Mouse (Mus musculus): ENCODE measurements at regions not wholly inside any gene's neighbourhood (a gene's known extent, or its start where the extent isn't known, plus 50 kb on each side); places are given as distances from the start of the nearest gene placed in this dataset.

GRCm38 (mm10) chr15:62421073-62421851 is 1423.7 kb downstream of the Gsdmc2 start:
- no peaks in the 10 kb centered on the region for H3K27me3 ChIP-seq (ENCODE audit: control insufficient read depth, insufficient read depth, low read length)
- no peak for ATAC-seq (ENCODE audit: insufficient number of reproducible peaks, low FRiP score, low TSS enrichment, low read depth)
- H3K4me1 ChIP-seq (ENCODE audit: control insufficient read depth, insufficient read depth, low read length), result no peaks in the 10 kb centered on the region
- no peak overlapping the region for H3K9ac ChIP-seq (ENCODE audit: low read length)
- no peaks in the 10 kb centered on the region for H3K9me3 ChIP-seq (ENCODE audit: control insufficient read depth, low read length)
- no peak overlapping the region for H3K27ac ChIP-seq (replicated peaks; ENCODE audit: low read depth, low read length)
- DNase-seq (ENCODE audit: low spot score), result no peak
- WGBS, result 94% methylated on average over 7 of the region's 7 CpGs
- no peak overlapping the region for H3K4me2 ChIP-seq (ENCODE audit: low read depth, severe bottlenecking)
- no peak overlapping the region for H3K4me3 ChIP-seq (ENCODE audit: low read depth, low read length)
- no peaks in the 10 kb centered on the region for H3K36me3 ChIP-seq (ENCODE audit: control insufficient read depth, insufficient read depth, low read length)

DNA sequence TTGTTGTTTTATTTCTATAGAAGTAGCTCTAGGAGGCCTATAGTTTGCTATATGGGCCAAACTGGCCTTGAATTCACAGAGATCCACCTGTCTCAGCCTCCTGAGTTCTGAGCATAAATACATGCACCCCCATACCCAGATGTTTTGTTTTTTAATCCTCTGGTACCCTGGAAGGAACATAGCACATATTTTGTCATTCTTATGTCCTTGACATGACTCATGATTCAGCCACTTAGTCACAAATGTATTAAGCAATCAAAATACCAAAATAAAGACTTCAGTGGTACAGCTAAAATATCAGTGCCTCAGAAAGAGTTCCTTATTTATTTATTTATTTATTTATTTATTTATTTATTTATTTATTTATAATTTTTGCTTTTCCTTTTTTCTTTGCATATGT is 1428.3 kb downstream of the Gsdmc2 start:
- Histone ChIP-seq H3K4me3 (ENCODE audit: low read depth, low read length) (no peak overlapping the region), H3K4me2 (ENCODE audit: low read depth, severe bottlenecking) (no peak overlapping the region), H3K36me3 (ENCODE audit: control insufficient read depth, insufficient read depth, low read length) (no peaks in the 10 kb centered on the region), H3K9ac (ENCODE audit: low read length) (no peak overlapping the region), H3K9me3 (ENCODE audit: control insufficient read depth, low read length) (no peaks in the 10 kb centered on the region), H3K27me3 (ENCODE audit: control insufficient read depth, insufficient read depth, low read length) (no peaks in the 10 kb centered on the region), H3K27ac (replicated peaks; ENCODE audit: low read depth, low read length) (no peak overlapping the region), H3K4me1 (ENCODE audit: control insufficient read depth, insufficient read depth, low read length) (no peaks in the 10 kb centered on the region)
- ATAC-seq (ENCODE audit: insufficient number of reproducible peaks, low FRiP score, low TSS enrichment, low read depth), result no peak
- no peak for DNase-seq (ENCODE audit: low spot score)

DNA sequence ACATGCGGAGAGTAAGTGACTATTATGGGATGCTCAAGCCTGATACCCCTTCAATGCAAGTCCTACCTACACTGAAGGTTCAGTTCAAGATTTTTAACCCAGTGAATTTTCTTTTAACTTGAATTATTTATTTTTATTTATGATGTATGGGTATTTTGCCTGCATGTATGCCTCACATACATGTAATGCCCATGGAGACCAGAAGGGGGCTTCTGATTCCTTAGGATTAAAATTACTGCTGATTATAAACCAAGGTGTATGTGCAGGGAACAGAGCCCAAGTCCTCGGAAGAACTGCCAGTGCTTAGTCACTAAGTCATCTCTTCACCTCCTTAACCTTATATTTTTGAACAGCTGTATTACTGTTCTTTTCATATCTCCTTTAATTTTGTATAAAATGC is 1431.3 kb downstream of the Gsdmc2 start:
- Histone ChIP-seq H3K9ac (ENCODE audit: low read length) (no peak overlapping the region), H3K36me3 (ENCODE audit: control insufficient read depth, insufficient read depth, low read length) (no peaks in the 10 kb centered on the region), H3K9me3 (ENCODE audit: control insufficient read depth, low read length) (no peaks in the 10 kb centered on the region), H3K27me3 (ENCODE audit: control insufficient read depth, insufficient read depth, low read length) (no peaks in the 10 kb centered on the region), H3K4me1 (ENCODE audit: control insufficient read depth, insufficient read depth, low read length) (no peaks in the 10 kb centered on the region), H3K27ac (replicated peaks; ENCODE audit: low read depth, low read length) (no peak overlapping the region), H3K4me2 (ENCODE audit: low read depth, severe bottlenecking) (no peak overlapping the region), H3K4me3 (ENCODE audit: low read depth, low read length) (no peak overlapping the region)
- no peak for DNase-seq (ENCODE audit: low spot score)
- 93% methylated on average over 2 of the region's 2 CpGs for WGBS
- no peak for ATAC-seq (ENCODE audit: insufficient number of reproducible peaks, low FRiP score, low TSS enrichment, low read depth)

GRCm38 (mm10) chr15:62402142-62402541 is 1442.8 kb downstream of the Gsdmc2 start:
- no peak overlapping the region for H3K4me3 ChIP-seq (ENCODE audit: low read depth, low read length)
- H3K27ac ChIP-seq (replicated peaks; ENCODE audit: low read depth, low read length), result no peak overlapping the region
- H3K36me3 ChIP-seq (ENCODE audit: control insufficient read depth, insufficient read depth, low read length), result no peaks in the 10 kb centered on the region
- no peaks in the 10 kb centered on the region for H3K4me1 ChIP-seq (ENCODE audit: control insufficient read depth, insufficient read depth, low read length)
- H3K9me3 ChIP-seq (ENCODE audit: control insufficient read depth, low read length), result no peaks in the 10 kb centered on the region
- H3K27me3 ChIP-seq (ENCODE audit: control insufficient read depth, insufficient read depth, low read length), result no peaks in the 10 kb centered on the region
- ATAC-seq (ENCODE audit: insufficient number of reproducible peaks, low FRiP score, low TSS enrichment, low read depth), result no peak
- no peak overlapping the region for H3K4me2 ChIP-seq (ENCODE audit: low read depth, severe bottlenecking)
- WGBS, result 70% methylated on average over 5 of the region's 5 CpGs
- no peak overlapping the region for H3K9ac ChIP-seq (ENCODE audit: low read length)
- DNase-seq (ENCODE audit: low spot score), result no peak

GRCm38 (mm10) chr15:62400984-62401609 is 1443.9 kb downstream of the Gsdmc2 start:
- ATAC-seq (ENCODE audit: insufficient number of reproducible peaks, low FRiP score, low TSS enrichment, low read depth) (no peak), DNase-seq (ENCODE audit: low spot score) (no peak)
- Histone ChIP-seq H3K27me3 (ENCODE audit: control insufficient read depth, insufficient read depth, low read length) (no peaks in the 10 kb centered on the region), H3K27ac (replicated peaks; ENCODE audit: low read depth, low read length) (no peak overlapping the region), H3K36me3 (ENCODE audit: control insufficient read depth, insufficient read depth, low read length) (no peaks in the 10 kb centered on the region), H3K4me2 (ENCODE audit: low read depth, severe bottlenecking) (no peak overlapping the region), H3K9ac (ENCODE audit: low read length) (no peak overlapping the region), H3K4me3 (ENCODE audit: low read depth, low read length) (no peak overlapping the region), H3K4me1 (ENCODE audit: control insufficient read depth, insufficient read depth, low read length) (no peaks in the 10 kb centered on the region), H3K9me3 (ENCODE audit: control insufficient read depth, low read length) (no peaks in the 10 kb centered on the region)
- WGBS, result 80% methylated on average over 4 of the region's 4 CpGs

- H3K27ac ChIP-seq (replicated peaks; ENCODE audit: low read depth, low read length), result no peak overlapping the region
- no peaks in the 10 kb centered on the region for H3K27me3 ChIP-seq (ENCODE audit: control insufficient read depth, insufficient read depth, low read length)
- H3K4me2 ChIP-seq (ENCODE audit: low read depth, severe bottlenecking), result no peak overlapping the region
- ATAC-seq (ENCODE audit: insufficient number of reproducible peaks, low FRiP score, low TSS enrichment, low read depth) (no peak), DNase-seq (ENCODE audit: low spot score) (no peak)
- H3K9me3 ChIP-seq (ENCODE audit: control insufficient read depth, low read length), result no peaks in the 10 kb centered on the region
- no peak overlapping the region for H3K4me3 ChIP-seq (ENCODE audit: low read depth, low read length)
- 77% methylated on average over 1 of the region's 1 CpGs for WGBS
- H3K36me3 ChIP-seq (ENCODE audit: control insufficient read depth, insufficient read depth, low read length), result no peaks in the 10 kb centered on the region
- H3K9ac ChIP-seq (ENCODE audit: low read length), result no peak overlapping the region
- H3K4me1 ChIP-seq (ENCODE audit: control insufficient read depth, insufficient read depth, low read length), result no peaks in the 10 kb centered on the region
Observed at GRCm38 (mm10) chr15:62399381-62399780, 1445.6 kb downstream of the Gsdmc2 start.

DNA sequence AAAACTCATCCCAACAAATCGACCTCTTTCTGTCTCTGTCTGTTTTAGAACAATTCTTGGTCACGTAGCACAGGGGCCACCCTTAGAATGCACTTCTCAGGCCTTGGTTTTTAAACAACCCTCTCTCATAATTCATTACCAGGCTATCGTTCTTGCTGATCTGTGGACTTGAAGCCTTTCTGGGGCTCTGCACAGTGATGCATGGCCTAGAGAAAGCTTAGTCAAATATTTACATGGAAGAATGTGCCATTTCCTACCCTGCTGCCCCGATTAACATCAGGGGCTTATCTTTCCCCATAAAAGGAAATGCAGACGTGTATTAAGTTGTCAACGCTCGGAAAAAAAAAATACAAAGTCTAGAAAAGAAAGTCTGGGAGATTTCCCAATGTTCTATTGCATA is 1448.0 kb downstream of the Gsdmc2 start:
- H3K9ac ChIP-seq (ENCODE audit: low read length), result no peak overlapping the region
- 79% methylated on average over 7 of the region's 7 CpGs for WGBS
- H3K9me3 ChIP-seq (ENCODE audit: control insufficient read depth, low read length), result no peaks in the 10 kb centered on the region
- DNase-seq (ENCODE audit: low spot score), result no peak
- no peaks in the 10 kb centered on the region for H3K4me1 ChIP-seq (ENCODE audit: control insufficient read depth, insufficient read depth, low read length)
- no peak for ATAC-seq (ENCODE audit: insufficient number of reproducible peaks, low FRiP score, low TSS enrichment, low read depth)
- H3K36me3 ChIP-seq (ENCODE audit: control insufficient read depth, insufficient read depth, low read length), result no peaks in the 10 kb centered on the region
- no peak overlapping the region for H3K4me3 ChIP-seq (ENCODE audit: low read depth, low read length)
- no peaks in the 10 kb centered on the region for H3K27me3 ChIP-seq (ENCODE audit: control insufficient read depth, insufficient read depth, low read length)
- no peak overlapping the region for H3K4me2 ChIP-seq (ENCODE audit: low read depth, severe bottlenecking)
- H3K27ac ChIP-seq (replicated peaks; ENCODE audit: low read depth, low read length), result no peak overlapping the region

DNA sequence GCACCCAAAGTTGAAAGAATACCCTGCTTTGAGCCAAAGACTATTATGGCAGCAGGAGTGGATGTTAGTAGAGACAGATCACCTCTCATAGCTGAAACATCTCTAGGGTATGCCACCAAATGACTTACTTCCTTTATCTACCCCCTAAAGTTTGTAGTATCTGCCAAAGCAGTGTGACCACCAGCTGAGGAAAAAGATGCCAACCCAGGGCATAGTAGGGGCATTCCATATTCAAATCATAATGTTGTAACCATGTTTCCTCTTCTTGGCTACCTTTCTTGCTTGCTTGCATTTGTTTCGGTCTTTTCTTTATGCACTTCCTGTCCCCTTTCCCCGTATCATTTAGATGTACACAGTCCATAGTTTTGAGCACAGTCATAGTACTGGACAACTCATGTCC is 1449.6 kb downstream of the Gsdmc2 start:
- H3K4me3 ChIP-seq (ENCODE audit: low read depth, low read length), result no peak overlapping the region
- no peaks in the 10 kb centered on the region for H3K27me3 ChIP-seq (ENCODE audit: control insufficient read depth, insufficient read depth, low read length)
- no peaks in the 10 kb centered on the region for H3K4me1 ChIP-seq (ENCODE audit: control insufficient read depth, insufficient read depth, low read length)
- no peak for DNase-seq (ENCODE audit: low spot score)
- no peaks in the 10 kb centered on the region for H3K36me3 ChIP-seq (ENCODE audit: control insufficient read depth, insufficient read depth, low read length)
- ATAC-seq (ENCODE audit: insufficient number of reproducible peaks, low FRiP score, low TSS enrichment, low read depth), result no peak
- no peak overlapping the region for H3K9ac ChIP-seq (ENCODE audit: low read length)
- H3K4me2 ChIP-seq (ENCODE audit: low read depth, severe bottlenecking), result no peak overlapping the region
- H3K9me3 ChIP-seq (ENCODE audit: control insufficient read depth, low read length), result no peaks in the 10 kb centered on the region
- WGBS, result 96% methylated on average over 2 of the region's 2 CpGs
- no peak overlapping the region for H3K27ac ChIP-seq (replicated peaks; ENCODE audit: low read depth, low read length)

DNA sequence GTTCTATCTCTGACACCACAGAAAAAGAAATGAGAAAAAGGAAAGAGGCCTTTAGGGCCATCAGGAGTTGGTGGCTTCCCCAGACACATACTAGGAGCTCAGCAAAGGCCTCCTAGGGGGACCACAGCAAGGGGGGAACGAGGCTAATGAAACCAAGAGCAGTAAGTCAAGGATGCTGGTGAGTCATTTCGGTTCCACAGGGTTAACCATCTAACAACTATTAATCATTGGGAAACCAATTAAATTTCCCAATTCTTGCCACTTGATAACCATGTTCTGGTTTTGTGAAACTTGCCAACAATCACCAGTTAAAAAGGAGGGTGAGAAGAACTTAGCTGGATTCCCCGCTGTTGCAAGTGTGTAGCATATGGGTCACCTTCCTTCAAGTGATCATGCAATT is 1451.6 kb downstream of the Gsdmc2 start:
- WGBS, result 84% methylated on average over 3 of the region's 3 CpGs
- Histone ChIP-seq H3K9ac (ENCODE audit: low read length) (no peak overlapping the region), H3K36me3 (ENCODE audit: control insufficient read depth, insufficient read depth, low read length) (no peaks in the 10 kb centered on the region), H3K9me3 (ENCODE audit: control insufficient read depth, low read length) (no peaks in the 10 kb centered on the region), H3K4me1 (ENCODE audit: control insufficient read depth, insufficient read depth, low read length) (no peaks in the 10 kb centered on the region), H3K27ac (replicated peaks; ENCODE audit: low read depth, low read length) (no peak overlapping the region), H3K4me2 (ENCODE audit: low read depth, severe bottlenecking) (no peak overlapping the region), H3K27me3 (ENCODE audit: control insufficient read depth, insufficient read depth, low read length) (no peaks in the 10 kb centered on the region), H3K4me3 (ENCODE audit: low read depth, low read length) (no peak overlapping the region)
- DNase-seq (ENCODE audit: low spot score), result no peak
- ATAC-seq (ENCODE audit: insufficient number of reproducible peaks, low FRiP score, low TSS enrichment, low read depth), result no peak
